Mouse (Mus musculus) megakaryocyte, embryonic 14.5 days (primary cell): ENCODE measurements around the gene Pld6.

Experiments used
- FLI1 ChIP-seq: IDR thresholded peaks from 2 replicates; pipeline ENCODE4 v1.6.1; 2012; ENCODE audit warnings: low read length, inconsistent platforms, mixed read lengths
- GATA1 ChIP-seq: IDR thresholded peaks from 3 replicates; pipeline ENCODE4 v1.6.1; 2012; ENCODE audit warnings: mixed read lengths, low read length, inconsistent platforms, borderline replicate concordance

DNA sequence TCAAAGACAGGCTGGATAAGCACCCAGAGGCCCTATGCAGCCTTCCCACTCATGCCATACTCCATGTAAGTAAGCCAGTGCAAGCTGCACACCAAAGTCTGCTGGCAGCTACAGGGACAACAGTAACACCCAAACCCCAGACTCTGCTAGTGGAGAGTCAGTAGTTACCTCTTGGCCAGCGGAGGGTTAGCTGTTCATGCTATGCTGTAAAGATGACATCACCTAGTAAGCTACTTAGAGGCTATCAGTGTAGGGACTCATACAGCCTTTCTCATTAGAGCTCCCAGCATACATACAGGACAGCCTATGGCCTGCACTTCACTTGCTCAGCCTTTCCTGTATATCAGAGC, 8.6 kb downstream of the Pld6 start:
- TF ChIP-seq GATA1: no peak
- TF ChIP-seq FLI1: no peak
